Mouse (Mus musculus) left cerebral cortex, adult 2 months (tissue): ENCODE data around the gene Usf3. TPM values are rescaled to one million over a fixed set of nuclear protein-coding genes. Genes with fewer than 3 reads are reported as not detected.
A peak's percentile ranks its signal among the peaks of the same experiment; 100 is the strongest.

Experiments
- DNase-seq, 2 experiments: peaks; one replicate each; pipeline ENCODE4 v3.0.0; 2021 to 2022; ENCODE audit warnings: low spot score in 2 of 2, mixed read lengths in 1 of 2; ENCODE audit errors: extremely low spot score in 1 of 2
- H3K27ac ChIP-seq: fragments of 200-600 bp; 2 replicates; pipeline ENCODE4 v1.8.1; 2022
- H3K4me3 ChIP-seq: fragments of 200-600 bp; 2 replicates; pipeline ENCODE4 v1.8.1; 2022
- CTCF ChIP-seq: fragments of 200-600 bp; IDR thresholded peaks from 2 replicates; pipeline ENCODE4 v1.8.1; 2022; ENCODE audit warnings: antibody characterized with exemption, mild to moderate bottlenecking, moderate library complexity
- intact Hi-C: fragments of 180-260 bp; cut with DNase I; formaldehyde crosslinking; loops from one replicate; pipeline ENCODE4 v1.15.1; 2025
- total RNA-seq, 2 experiments: library from RNA; stranded (reverse); gene quantifications; 2 replicates each; pipeline ENCODE4 v1.2.3; 2021

The Usf3 gene
- total RNA-seq, 2 experiments from 2014 or later = 39.9 to 40.3 TPM

DNA sequence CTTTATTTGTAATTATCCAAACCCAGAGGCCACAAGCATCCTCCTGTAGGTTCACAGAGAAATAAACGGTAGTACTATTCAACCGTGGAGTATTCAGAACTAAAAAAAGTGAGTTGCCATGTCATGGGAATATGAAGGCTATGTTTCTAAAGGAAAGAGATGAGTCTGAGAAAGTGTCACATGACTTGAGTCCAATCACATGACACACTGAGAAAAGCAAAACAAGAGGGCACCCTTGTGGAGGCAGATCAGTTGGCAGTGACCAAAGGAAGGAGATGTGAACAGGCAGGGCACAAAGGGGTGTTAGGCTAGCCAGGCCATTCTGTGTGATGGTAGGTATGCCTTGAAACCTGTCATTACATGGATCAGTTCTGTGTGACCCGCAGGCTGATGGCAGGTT lies 79.7 kb downstream of the Usf3 start:
- no peak for TF ChIP-seq CTCF
- Histone ChIP-seq H3K4me3 (no peak overlapping the region), H3K27ac (no peak overlapping the region)
- intact Hi-C loops = no loop called here
- DNase-seq = no peak

DNA sequence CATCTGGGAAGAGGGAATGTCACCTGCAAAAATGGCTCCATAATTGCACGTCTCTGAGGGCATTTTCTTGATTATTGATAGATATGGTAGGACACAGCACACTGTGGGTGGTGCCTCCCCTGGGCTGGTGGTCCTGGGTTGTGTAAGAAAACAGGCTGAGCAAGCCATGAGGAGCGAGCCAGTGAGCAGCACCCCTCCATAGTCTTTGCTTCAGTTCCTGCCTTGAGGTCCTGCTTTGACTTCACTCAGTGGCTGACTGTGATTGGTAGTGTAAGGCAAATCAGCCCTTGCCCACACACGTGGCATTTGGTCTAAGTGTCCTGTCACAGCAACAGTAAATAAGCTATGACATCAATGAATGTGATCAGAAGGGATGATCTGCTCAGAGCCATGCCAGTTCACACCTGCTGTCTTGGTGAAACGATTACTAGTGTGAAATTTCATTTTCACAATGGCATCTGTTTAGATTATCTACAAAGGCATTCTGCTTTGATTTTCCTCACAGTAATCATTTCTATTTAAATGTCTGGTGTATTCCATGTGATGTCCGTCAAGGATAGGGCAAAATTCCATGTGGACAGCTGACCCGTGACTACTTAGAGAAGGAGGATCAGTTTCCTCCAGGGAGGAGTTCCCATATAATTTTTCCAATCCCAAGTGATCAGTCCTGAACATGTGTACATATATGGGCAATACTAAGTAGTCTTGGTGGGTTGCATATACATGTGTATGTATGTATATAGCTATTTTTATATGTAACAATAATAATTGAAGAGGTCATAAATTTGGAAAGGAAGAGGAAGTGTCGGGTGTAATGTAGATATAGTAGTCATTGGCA lies 81.0 kb downstream of the Usf3 start:
- no peak for TF ChIP-seq CTCF
- no peak overlapping the region for H3K27ac ChIP-seq
- no peak for DNase-seq
- intact Hi-C loops = no loop called here
- H3K4me3 ChIP-seq = no peak overlapping the region

DNA sequence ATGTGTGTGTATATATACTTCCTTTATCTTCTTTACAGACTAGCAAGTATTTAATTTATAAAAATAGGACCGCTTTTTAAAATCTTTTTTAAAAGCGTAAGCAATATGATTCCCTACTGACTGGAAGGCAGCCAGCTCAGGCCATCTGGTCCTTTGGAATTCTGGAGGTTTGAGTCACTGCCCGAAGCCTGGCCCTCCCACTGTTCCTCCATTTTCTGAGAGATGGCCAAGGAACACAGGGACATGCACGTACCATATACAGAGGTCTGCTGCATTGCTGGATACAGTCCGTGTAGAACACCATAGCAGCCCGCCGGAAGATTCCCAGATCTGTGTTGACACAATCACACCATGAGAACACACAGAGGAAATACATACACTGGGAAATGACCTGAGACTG lies 81.7 kb downstream of the Usf3 start:
- intact Hi-C loops = no loop called here
- peak in 1 of 2 experiments; percentile 63 for DNase-seq
- TF ChIP-seq CTCF = no peak
- H3K4me3 ChIP-seq = no peak overlapping the region
- H3K27ac ChIP-seq = no peak overlapping the region

DNA sequence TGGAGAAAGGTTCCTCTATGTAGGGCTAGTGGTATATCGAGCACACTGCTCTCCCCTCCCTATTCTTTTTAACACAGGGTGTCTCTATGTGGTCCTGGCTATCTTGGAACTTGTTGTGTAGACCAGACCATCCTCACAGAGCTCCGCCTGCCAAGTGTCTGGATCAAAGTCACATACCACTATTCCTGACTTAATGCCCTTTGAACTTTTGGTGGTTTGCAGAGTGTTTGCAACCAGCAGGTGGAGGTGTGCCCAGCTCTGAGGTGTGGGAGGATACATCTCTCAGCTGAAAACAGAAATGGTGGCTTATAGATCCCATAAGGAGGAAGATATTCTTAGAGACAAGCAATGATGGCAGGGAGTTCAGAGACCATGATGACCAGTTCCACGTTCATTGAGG lies 84.4 kb downstream of the Usf3 start:
- no peak for DNase-seq
- no peak for TF ChIP-seq CTCF
- H3K4me3 ChIP-seq = no peak overlapping the region
- H3K27ac ChIP-seq = no peak overlapping the region
- intact Hi-C loops = no loop called here

DNA sequence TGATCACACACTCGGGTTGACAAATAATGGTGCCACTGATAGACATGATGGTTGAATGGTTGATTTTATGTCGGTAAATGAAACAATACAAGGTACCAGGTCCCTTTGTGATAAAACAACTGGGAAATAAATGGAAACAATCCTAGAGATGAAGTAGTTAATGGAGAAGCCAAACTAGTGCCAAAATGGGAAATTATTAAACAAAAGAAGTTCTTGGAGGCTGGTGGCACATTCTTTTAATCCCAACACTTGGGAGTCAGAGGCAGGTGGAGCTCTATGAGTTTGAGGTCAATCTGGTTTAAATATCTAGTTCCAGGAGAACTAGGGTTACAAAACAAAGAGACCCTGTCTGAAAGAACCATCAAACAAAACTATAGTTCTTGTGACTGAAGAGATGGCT lies 91.9 kb downstream of the Usf3 start:
- no peak overlapping the region for H3K4me3 ChIP-seq
- DNase-seq = no peak
- intact Hi-C loops = loop anchor here (5.0 kb wide), 1 partner anchor 67 kb away; the partner anchor contains the start of gene Sidt1
- H3K27ac ChIP-seq = no peak overlapping the region
- TF ChIP-seq CTCF = no peak

DNA sequence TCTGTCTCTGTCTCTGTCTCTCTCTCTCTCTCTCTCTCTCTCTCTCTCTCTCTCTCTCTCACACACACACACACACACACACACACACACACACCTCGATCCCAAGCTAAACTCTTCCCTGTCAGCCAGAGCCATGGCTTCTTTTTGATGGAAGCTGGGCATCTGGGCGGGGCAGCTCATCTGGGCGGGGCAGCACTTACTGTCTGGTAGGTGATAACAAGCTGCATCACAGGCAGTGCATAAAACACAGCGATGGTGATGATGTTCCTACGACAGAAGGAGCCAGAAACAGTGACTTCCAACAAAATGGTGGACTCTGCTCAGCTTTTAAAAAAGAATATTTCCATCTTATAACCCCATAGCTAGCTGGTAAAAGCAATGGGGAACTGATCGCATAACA lies 92.5 kb downstream of the Usf3 start:
- Histone ChIP-seq H3K27ac (no peak overlapping the region), H3K4me3 (no peak overlapping the region)
- DNase-seq = no peak
- intact Hi-C loops = loop anchor here (5.0 kb wide), 1 partner anchor 67 kb away; the partner anchor contains the start of gene Sidt1
- TF ChIP-seq CTCF = no peak

DNA sequence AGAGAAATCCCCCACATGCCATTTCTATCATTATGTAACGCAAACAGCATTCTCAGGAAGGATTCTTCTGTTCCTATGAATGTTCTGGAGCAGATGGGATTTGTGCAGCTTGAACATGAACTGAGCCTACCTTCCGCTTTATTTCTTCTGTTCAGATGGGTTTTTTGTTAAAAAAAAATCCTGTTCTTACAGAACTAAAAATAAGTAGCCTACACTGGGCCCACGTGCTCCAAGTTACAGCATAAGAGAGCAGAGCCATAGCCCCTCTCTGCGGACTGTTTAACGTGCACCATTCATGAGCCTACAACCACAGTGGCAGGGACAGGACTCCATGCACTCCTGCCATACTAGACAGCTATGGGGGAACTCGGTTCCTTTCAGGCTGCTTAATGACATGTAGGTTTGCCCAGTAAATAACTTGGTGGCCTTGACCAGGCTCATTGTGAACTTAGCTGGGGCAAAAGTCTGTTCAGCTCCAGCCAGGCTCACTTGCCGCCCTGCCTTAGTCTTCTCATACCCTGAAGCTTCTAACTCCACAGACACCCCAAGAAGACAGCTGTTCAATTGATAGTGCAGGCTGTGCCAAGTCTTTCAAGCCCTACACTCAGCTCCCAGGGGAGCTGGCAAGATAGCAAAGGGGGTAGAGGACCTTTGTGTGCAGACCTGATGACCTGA lies 95.6 kb downstream of the Usf3 start:
- Histone ChIP-seq H3K27ac (peak overlapping the region; percentile 85), H3K4me3 (no peak overlapping the region)
- intact Hi-C loops = loop anchor here (5.0 kb wide), 1 partner anchor 64 kb away; the partner anchor contains the start of gene Sidt1
- no peak for TF ChIP-seq CTCF
- DNase-seq = peak; percentile 26 to 35

DNA sequence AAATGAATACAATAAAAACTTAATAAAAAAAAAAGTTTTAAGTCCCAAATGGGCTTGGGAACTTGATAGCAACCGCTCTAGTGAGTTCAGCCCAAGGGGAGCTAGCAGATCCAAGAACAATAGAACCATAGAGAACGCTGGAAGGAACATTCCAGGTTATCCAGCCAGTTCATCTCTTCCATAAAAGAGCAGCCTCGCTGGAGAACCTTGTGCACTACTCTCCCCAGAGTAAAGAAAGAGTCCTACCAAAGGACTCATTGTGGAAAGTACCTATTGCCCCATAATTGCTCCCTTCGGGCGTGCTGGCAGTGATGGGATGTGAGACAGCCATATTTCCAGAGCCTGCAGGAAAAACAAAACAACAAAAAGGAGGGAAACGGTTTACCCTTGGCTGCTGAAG lies 96.5 kb downstream of the Usf3 start:
- Histone ChIP-seq H3K4me3 (no peak overlapping the region), H3K27ac (peak overlapping the region; percentile 66)
- intact Hi-C loops = loop anchor here (5.0 kb wide), 1 partner anchor 63 kb away; the partner anchor contains the start of gene Sidt1
- DNase-seq = no peak
- no peak for TF ChIP-seq CTCF

DNA sequence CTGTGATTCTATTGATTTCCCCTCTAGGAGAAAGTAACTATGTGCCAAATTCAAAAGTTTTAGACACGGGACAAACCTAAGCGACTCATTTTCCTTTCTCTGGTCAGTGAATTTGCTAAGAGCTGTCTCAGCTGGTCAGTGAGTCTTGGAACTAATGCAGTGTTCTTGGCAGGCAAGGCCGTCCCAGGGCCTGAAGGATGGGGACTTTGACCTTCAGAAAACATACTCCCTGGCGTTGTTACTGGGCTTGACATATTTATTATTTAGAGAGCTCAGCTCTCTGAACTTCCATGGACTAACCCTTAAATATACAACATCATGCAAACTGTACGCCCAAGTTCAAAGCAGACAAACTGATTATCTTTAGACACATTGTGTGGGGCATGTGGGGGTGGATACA lies 97.6 kb downstream of the Usf3 start:
- TF ChIP-seq CTCF = no peak

DNA sequence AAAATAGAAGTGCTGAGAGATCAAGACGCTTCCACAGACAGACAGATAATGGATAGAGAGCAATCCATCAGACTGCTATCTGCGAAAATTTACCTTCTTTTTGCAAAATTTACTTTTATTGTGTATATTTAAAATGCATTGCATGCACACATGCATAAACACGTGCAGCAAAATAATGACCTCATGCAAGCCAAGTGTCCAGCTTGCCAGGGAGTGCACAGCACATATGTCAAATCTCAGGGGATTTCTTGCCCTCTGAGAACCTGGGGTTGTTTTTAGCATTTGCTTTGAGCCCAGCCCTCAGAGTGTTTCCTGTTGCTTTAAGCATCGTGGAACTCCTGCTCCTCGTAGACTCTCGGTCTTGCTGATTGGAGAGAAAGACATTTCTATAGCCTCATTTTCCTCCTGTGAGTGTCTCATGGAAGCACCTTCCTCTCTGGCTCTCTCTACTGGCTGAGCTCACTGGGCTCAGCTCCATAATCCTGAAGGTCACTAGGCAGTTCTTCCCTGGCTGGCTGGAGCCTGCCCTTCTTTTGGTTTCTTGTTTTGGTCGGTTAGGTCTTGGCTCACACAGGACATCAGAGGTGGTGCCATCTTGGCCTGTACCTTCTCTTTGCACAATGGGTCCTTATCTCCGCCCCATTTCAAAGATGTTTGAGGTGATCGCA lies 98.5 kb downstream of the Usf3 start:
- H3K4me3 ChIP-seq = no peak overlapping the region
- no peak for DNase-seq
- peak overlapping the region; percentile 12 for H3K27ac ChIP-seq
- TF ChIP-seq CTCF = no peak
- intact Hi-C loops = no loop called here

More for the DNA sequence above, 97.6 kb downstream of the Usf3 start:
- intact Hi-C loops = no loop called here
- DNase-seq = no peak
- H3K4me3 ChIP-seq = no peak overlapping the region
- peak overlapping the region; percentile 12 for H3K27ac ChIP-seq

Other genes starting within 250 kb of the Usf3 start
- gene Qtrt2, start 246.4 kb upstream of the Usf3 start, total RNA-seq = 10 to 100 TPM; 36.7 to 37.7 TPM
- 10 to 100 TPM; 27.0 to 28.2 TPM for gene Zdhhc23, start 193.5 kb upstream of the Usf3 start, total RNA-seq
- 1 to 10 TPM; 1.7 to 2.0 TPM for gene Gramd1c, start 109.9 kb upstream of the Usf3 start, total RNA-seq
- 100 to 1,000 TPM; 428 to 489 TPM for gene Atp6v1a, start 33.5 kb upstream of the Usf3 start, total RNA-seq
- 10 to 100 TPM; 61.6 to 62.8 TPM for gene Naa50, start 33.4 kb upstream of the Usf3 start, total RNA-seq
- gene Sidt1, start 159.9 kb downstream of the Usf3 start, total RNA-seq = 10 to 100 TPM; 48.3 to 49.7 TPM
- gene Spice1, start 173.9 kb downstream of the Usf3 start, total RNA-seq = 10 to 100 TPM; 19.5 to 22.7 TPM
- 1 to 10 TPM; 4.3 to 5.0 TPM for gene Cfap44, start 221.6 kb downstream of the Usf3 start, total RNA-seq